Mouse (Mus musculus) gastrocnemius, adult 18-20 months (tissue): ENCODE data around the gene Hsh2d. TPM values are rescaled to one million over a fixed set of nuclear protein-coding genes. Genes with fewer than 3 reads are reported as not detected.

ENCODE experiments used
- DNase-seq: peaks from one replicate; pipeline ENCODE4 v3.0.0; 2021; ENCODE audit warnings: low spot score
- total RNA-seq, 2 experiments: library from RNA; stranded (reverse); gene quantifications; 2 replicates each; pipeline ENCODE4 v1.2.3; 2021

Hsh2d gene
- total RNA-seq, 2 experiments from 2014 or later: not detected

DNA sequence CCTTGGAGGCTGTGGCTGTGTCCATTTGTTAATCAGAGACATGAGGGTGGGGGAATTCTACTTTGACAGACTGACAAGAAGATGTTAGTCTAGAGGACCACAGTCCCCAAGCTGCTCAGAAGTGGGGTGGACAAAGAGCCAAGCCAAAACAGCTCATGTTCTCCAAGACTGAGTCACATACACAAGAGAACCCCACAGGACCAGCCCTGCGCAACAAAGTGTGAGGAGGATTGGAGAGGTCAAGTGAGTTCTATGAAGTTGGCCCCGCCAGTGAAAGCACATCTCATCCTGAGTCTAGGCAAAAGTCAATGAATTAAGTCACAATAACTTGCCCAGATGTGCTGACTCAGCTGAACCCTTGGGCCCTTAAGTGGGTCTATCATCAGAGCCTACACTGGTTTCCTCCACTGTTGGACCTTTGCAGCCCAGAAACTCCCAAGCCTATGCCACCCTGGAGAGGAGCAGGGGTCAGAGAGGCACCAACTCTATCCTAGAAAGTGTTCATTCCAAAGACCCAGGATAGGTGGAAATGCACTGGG, 1.6 kb upstream of the Hsh2d start:
- DNase-seq: peak; percentile 16

DNA sequence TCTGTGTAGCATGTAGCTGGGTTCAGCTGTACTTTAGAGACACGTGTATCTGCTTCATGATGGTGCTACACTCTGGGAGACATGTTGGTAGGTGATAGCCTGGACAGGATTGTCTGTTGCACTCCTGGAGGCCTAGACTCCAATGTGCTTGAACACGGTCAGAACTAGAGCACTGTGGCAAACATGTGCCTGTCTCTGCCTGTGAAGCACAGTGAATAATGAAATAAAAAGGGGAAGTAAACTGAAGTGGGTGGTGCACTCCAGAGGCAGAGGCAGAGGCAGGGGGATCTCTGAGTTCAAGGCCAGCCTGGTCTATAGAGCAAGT, 739 bp downstream of the Hsh2d start:
- no peak for DNase-seq

- DNase-seq: no peak
These were observed 2.6 kb downstream of the Hsh2d start for GRCm38 (mm10) chr8:72192065-72192464.

- no peak for DNase-seq
These were observed 8.6 kb downstream of the Hsh2d start for GRCm38 (mm10) chr8:72197997-72198396.

GRCm38 (mm10) chr8:72208582-72208981, 19.1 kb downstream of the Hsh2d start:
- DNase-seq: no peak

DNA sequence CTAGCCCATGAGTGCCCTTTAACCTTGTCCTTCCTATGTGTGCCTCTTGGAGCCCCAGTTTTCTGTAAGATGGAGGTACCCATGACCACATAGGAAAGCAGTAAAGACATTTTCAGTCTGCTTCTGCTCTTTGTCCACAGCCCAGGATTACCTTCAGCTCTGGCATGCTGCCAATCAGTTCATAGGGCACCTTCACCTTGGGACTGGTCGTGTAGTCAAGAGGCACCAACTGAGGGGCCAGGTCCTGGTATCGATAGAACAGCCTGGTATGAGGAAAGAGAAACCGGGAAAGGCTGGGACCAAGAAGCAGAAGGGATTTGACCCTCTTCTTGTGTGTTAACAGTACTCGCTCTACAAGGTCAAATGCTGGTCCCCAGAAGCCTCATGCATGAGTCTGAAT, 20.8 kb downstream of the Hsh2d start:
- DNase-seq: no peak

GRCm38 (mm10) chr8:72210710-72211109, 21.3 kb downstream of the Hsh2d start:
- DNase-seq: no peak

DNA sequence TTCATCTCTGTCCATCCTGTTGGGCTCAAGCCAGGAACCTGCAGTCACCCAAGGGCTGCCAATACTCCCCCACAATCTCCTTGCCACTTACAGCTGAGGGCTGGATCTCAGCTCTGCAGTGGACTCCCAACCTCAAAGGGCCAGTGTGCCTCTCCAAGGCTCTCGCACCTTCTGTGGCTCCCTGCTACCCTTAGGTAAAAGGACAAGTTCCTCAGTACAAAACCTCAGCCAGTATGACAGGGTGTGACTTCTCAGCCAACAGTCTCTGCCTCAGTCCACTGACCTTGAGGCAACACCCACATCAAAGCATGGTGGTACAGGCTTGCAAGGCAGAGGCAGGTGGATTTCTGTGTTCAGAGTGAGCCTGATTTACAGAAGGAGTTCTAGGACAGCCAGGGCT, 22.4 kb downstream of the Hsh2d start:
- DNase-seq: no peak

GRCm38 (mm10) chr8:72212751-72213150, 23.3 kb downstream of the Hsh2d start, which contains the start of gene Cib3:
Gene Cib3 (minus strand): TSS chr8:72212837.
- DNase-seq: no peak

DNA sequence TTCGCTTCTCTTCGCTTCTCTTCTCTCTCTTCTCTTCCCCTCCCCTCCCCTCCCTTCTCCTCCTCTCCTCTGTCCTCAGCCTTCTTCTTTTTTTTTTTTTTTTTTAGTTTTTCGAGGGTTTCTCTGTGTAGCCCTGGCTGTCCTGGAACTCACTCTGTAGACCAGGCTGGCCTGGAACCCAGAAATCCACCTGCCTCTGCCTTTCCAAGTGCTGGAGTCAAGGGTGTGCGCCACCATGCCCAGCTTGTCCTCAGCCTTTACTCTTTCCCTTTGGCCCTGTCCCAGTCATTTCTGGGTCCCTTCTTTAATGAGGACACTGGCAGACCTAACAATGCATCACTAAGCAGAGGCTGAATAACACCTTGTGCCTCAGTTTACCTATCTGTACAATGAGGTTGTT, 24.1 kb downstream of the Hsh2d start, which contains the start of gene Gm11034:
Gene Gm11034, minus strand, starts transcription at position 101 of the 400 bp plus-strand sequence.
- DNase-seq: no peak

DNA sequence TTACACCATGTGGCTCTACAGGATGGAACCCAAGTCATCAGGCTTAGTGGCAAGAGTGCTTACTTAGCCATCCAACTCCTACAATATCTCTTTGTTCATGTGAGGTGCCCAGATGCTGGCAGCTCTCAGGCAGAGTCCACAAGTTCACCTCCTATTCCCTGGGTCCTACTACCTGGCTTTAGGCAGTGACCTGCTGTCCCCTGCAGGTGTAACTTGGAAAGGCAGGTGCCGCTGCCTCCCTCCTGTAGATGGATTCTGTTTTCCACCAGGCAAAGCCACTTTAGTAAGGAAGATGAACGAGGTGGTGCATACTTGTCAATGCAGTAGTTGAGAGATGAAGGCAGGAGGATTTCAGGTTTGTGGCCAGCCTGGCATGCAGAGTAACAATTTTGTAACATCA, 25.6 kb downstream of the Hsh2d start:
- no peak for DNase-seq

DNA sequence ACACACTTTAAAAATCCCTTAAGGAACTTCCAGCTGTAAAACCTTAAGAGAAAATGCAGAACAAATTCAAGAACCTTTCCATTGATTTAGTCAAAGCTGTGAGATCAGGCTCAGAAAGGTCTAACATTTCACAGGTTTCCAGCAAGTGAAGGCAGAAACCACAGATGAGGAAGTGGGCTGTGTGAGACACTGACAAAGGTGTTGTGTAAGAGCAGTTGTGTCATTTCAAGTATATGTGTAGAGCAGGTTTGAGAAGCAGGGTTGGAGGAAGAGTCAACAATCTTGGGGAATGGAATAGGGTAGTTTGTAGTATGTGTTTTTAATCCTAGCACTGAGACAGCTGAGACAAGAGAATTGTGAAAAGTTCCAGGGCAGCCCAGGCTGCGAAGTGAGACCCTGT, 26.4 kb downstream of the Hsh2d start:
- no peak for DNase-seq

- DNase-seq: no peak
These were observed 29.5 kb downstream of the Hsh2d start for GRCm38 (mm10) chr8:72218781-72219540.

- DNase-seq: peak; percentile 90
These were observed 30.3 kb downstream of the Hsh2d start, which contains the start of gene Fam32a for GRCm38 (mm10) chr8:72219541-72220363. Gene Fam32a (plus strand): TSS chr8:72219730.

- DNase-seq: no peak
These were observed 31.3 kb downstream of the Hsh2d start for GRCm38 (mm10) chr8:72220758-72221157.

DNA sequence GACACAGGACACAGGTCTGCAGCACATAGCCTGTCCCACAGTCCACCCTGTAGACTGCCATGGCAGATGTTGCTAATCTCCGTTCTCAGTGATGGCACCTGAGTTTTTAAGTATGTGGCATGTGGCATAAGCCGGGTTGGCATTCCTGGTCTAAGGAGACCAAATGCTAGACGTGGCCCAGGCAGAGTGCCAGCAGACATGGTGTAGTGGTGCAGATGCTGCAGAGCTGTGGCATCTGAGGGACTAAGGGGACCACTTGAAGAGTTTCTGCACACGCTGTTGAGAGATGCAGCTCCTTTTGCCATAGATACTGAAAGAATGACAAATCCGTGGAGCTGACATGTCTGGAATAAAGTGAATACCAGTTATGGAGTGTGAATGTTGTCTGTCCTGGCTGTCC, 33.2 kb downstream of the Hsh2d start:
- DNase-seq: no peak

DNA sequence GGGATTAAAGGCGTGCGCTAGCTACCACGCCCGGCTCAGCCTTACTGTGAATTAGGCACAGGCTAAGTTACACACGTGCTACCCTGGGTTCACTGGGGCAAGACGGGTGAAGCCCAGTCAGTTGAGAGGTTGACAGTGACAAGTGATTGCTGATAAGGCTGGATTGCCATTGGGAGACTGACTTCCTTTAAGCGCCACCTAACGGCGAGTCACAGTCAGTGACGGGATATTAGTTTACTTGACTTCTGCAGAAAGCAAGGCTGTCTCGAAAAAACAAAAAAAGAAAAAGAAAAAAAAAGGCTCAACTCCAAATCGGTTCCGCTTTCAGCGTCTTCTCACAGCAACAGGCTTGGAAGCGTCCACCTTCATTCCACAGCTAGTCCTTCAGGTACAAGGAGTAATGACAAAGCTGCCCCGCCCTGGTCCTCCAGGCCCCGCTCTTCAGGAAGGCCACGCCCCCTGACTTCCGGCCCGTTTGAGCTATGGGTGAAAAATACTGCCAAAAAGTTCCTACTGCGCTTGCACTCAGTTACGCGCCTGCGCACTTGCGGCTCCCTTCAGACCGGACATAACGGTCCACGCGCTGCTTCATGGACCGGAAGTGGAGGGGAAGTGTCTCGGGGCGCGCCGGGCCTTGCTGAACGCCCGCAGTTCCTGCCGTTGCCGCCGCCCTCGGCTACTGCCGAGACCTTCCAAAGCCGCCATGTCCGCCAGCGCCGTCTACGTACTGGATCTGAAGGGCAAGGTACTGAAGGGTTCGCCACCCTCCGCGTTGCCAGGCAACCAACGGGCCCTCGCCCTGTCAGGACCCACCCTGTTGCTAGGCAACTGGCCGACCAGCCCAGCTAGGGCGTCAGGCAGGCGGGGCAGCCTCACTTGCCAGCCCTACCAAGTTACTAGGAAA, 50.3 kb downstream of the Hsh2d start, which contains the start of gene Ap1m1:
Gene Ap1m1, plus strand, starts transcription at position 520 of the 904 bp plus-strand sequence.
- DNase-seq: peak; percentile 98

- no peak for DNase-seq
These were observed 50.9 kb downstream of the Hsh2d start for GRCm38 (mm10) chr8:72240403-72240763.

DNA sequence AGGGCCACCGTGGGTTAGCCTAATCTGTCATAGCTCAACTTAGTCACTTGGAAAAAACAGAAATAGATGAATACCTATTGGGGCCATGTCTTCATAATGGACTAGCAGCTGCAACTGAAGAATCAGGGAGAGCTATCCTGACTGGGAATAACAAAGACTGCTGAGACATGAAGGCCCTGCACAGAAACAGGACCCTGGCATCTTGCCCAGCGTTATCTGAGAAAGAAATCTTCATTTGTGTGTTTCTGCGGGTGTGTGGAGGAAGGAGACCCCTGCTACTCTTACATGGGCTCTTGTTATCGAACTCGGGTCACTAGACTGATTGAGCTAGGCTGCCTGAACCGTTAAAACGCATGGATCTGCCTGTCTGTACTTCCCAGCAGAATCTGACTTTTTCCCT, 51.5 kb downstream of the Hsh2d start:
- no peak for DNase-seq

DNA sequence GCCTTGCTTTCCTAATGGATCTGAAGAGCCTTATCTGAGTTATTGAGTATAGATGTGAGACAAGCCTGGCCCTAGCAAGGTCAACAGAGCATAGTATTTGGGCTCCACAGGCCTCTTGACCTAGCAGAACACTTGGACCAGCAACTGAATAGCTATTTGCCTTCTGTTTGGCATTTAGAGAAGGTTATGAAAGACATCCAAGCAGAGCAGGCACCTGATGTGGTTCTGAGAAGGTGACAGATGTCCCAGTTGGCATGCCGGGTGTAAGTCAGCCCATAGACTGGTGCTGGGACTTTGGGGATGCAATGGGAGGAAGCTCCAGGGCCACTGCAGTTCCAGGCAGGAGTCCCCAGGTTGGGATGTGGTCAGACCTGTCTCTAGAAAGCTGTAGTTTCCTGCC, 52.8 kb downstream of the Hsh2d start:
- no peak for DNase-seq

- no peak for DNase-seq
These were observed 55.2 kb downstream of the Hsh2d start for GRCm38 (mm10) chr8:72244610-72245009.
